Mouse (Mus musculus): Measurements from ENCODE around the gene Ptgr1. TPM values are rescaled to one million over a fixed set of nuclear protein-coding genes. Genes with fewer than 3 reads are reported as not detected.

The Ptgr1 gene
- polyA plus RNA-seq (2016; fragmentation: Nextera tagmentation; extraction: Ambion mirVana) = 12.0 and 15.7 TPM in 2 replicates

GRCm38 (mm10) chr4:58986540-58987190 is at the start of gene Ptgr1:
TSS of gene Ptgr1 (minus strand) at chr4:58987119.
- 3% methylated on average over 28 of the region's 28 CpGs for WGBS
- peak; percentile 88 for DNase-seq (ENCODE audit: low spot score)
- H3K27ac ChIP-seq = peak within 1 kb of the TSS; percentile 86

DNA sequence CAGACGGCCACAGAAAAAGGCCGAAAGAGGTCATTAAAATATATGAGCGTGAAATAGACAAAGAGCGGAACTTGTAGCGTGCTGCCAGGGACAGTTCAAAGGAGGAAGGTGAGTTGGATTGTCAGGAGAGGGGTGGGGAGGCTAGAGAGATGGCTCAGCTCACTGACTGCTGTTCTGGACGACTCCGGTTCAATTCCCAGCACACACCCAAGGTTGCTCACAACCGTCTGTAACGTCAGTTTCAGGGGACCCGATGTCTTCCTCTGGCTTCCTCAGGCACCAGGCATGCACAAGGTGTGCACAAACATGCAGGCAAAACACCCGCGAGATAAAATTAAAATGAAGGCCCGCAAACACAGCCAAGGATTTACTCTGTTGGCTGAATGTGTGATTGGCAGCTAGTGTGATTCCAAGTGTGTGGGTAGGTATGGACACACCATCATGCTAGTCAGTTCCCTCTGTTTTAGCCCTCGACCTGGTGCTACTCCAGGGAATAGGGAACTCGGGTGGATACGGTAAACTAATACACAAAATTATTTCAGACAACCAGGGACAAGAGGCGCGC is 48.9 kb upstream of the Ptgr1 start:
- peak; percentile 42 for DNase-seq (ENCODE audit: low spot score)
- WGBS = 63% methylated on average over 18 of the region's 18 CpGs
- H3K9me3 ChIP-seq (replicated peaks) = peaks cover 4% of the 10 kb centered on the region; the same call in 1 of the 2 replicates
- H3K4me3 ChIP-seq = peak overlapping the region; percentile 90
- peak overlapping the region; percentile 93 for H3K27ac ChIP-seq
- H3K36me3 ChIP-seq = peaks cover 23% of the 10 kb centered on the region
- H3K27me3 ChIP-seq (ENCODE audit: low read depth, poor library complexity, severe bottlenecking) = no peaks in the 10 kb centered on the region
- H3K4me1 ChIP-seq = peaks cover 10% of the 10 kb centered on the region

More at GRCm38 (mm10) chr4:58986540-58987190, at the start of gene Ptgr1:
- H3K27me3 ChIP-seq (ENCODE audit: low read depth, poor library complexity, severe bottlenecking) = no peaks in the 10 kb centered on the region
- H3K4me1 ChIP-seq = peaks cover 19% of the 10 kb centered on the region
- peak within 1 kb of the TSS; percentile 76 for H3K4me3 ChIP-seq
- no peaks in the 10 kb centered on the region for H3K36me3 ChIP-seq
- no peaks in the 10 kb centered on the region for H3K9me3 ChIP-seq (replicated peaks)

DNA sequence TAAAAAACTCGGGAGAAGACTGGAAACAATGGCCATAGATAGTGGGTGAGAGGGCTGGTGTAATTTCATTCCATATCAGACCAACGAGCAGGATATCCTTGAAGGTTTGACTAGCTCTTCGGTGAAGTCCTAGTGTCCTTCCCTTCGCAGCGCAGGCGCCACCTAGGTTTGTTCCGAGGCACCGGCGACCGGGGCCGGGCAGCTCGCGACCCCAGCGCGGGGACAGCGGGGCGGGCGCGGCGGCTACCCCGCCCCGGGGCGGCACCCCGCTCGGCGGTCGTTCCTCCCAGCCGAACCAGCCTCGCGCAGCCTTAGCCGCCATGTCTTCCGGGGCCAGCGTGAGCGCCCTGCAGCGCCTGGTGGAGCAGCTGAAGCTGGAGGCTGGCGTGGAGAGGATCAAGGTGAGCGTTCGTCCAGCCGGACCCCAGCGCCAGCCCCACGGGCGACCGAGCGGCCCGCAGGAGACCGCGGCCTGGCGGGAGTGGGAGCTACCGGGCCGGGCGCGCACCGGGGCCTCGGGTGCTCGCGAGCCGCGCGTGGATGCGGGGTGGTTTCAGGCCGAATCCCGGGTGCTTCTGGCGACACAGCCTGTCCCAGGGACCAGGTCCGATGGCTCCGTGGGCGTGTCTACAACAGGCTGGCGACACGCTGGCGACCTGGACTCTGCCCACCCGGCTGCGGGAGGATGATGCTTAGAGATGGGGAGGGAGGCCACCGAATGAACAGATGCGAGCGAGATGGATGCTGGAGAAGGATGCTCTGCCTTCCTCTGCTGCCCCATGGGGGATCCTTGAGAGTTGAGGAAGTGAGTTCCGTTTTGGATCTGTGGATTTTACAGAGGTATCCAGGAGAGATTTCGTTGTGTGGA is 48.2 kb upstream of the Ptgr1 start, which contains the start of gene Gng10:
TSS of gene Gng10 (plus strand) at position 171 of the 868 bp plus-strand sequence.
- peak within 1 kb of the TSS; percentile 90 for H3K4me3 ChIP-seq
- 17% methylated on average over 76 of the region's 76 CpGs for WGBS
- H3K27ac ChIP-seq = peak within 1 kb of the TSS; percentile 93
- H3K36me3 ChIP-seq = peaks cover 16% of the 10 kb centered on the region
- peak; percentile 74 for DNase-seq (ENCODE audit: low spot score)
- H3K9me3 ChIP-seq (replicated peaks) = peaks cover 4% of the 10 kb centered on the region; the same call in 1 of the 2 replicates
- H3K4me1 ChIP-seq = peaks cover 10% of the 10 kb centered on the region
- H3K27me3 ChIP-seq (ENCODE audit: low read depth, poor library complexity, severe bottlenecking) = no peaks in the 10 kb centered on the region

DNA sequence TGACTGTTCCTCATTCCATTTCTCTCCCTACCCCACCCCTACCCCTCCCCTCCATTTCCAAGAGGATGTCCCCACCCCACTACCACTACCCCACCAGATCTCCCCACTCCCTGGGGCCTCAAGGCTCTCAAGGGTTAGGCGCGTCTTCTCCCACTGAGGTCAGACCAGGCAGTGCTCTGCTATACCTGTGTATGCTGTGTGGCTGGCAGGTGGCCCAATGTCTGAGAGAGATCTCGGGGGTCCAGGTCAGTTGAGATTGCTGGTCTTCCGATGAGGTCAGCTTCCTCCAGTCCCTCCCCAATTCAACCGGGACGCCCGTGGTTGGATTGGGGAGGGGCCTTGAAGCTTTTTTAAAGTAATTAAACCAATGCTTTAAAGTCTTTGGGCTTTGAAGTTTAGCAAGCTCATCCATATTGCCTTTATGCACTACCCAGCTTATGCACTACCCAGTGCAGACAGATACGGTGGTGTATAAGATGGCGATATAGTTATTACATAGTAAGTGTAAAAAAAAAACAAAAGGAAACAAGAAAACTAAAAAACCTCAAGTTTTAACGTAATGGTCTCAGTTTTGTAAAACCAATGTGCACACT is 47.5 kb upstream of the Ptgr1 start:
- peak overlapping the region; percentile 90 for H3K4me3 ChIP-seq
- H3K27me3 ChIP-seq (ENCODE audit: low read depth, poor library complexity, severe bottlenecking) = no peaks in the 10 kb centered on the region
- H3K27ac ChIP-seq = peak overlapping the region; percentile 93; the same call in 1 of the 2 replicates
- WGBS = 82% methylated on average over 10 of the region's 10 CpGs
- H3K36me3 ChIP-seq = peaks cover 9% of the 10 kb centered on the region
- peaks cover 4% of the 10 kb centered on the region; the same call in 1 of the 2 replicates for H3K9me3 ChIP-seq (replicated peaks)
- H3K4me1 ChIP-seq = peaks cover 10% of the 10 kb centered on the region
- no peak for DNase-seq (ENCODE audit: low spot score)

DNA sequence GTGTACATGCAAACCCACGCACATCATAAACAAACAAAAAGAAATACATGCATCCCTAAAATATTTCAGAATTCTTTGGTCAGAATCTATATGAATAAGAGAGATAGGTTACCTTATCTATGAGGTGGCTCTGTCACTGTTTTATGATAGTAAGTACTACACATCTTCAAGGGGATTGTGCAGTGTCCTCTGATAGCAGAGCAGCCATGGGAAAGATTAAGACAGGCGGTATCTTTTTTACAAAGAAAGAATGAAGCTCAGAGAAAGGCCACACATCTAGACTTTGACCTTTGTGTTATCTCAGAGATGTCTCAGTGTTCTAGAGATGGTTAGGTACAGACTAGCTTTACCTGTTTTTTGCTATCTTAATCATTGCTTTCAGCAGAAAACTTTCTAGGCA is 30.0 kb upstream of the Ptgr1 start:
- no peak for DNase-seq (ENCODE audit: low spot score)
- Histone ChIP-seq H3K9me3 (replicated peaks) (no peaks in the 10 kb centered on the region), H3K4me1 (no peaks in the 10 kb centered on the region), H3K27me3 (ENCODE audit: low read depth, poor library complexity, severe bottlenecking) (no peaks in the 10 kb centered on the region), H3K27ac (no peak overlapping the region), H3K36me3 (peaks cover 56% of the 10 kb centered on the region), H3K4me3 (no peak overlapping the region)
- WGBS = 93% methylated on average over 2 of the region's 2 CpGs

- Histone ChIP-seq H3K4me3 (no peak overlapping the region), H3K27ac (no peak overlapping the region), H3K36me3 (peaks cover 40% of the 10 kb centered on the region), H3K4me1 (no peaks in the 10 kb centered on the region; the same call in 1 of the 2 replicates), H3K9me3 (replicated peaks) (no peaks in the 10 kb centered on the region), H3K27me3 (ENCODE audit: low read depth, poor library complexity, severe bottlenecking) (no peaks in the 10 kb centered on the region)
- 93% methylated on average over 3 of the region's 3 CpGs for WGBS
- DNase-seq (ENCODE audit: low spot score) = no peak
These were observed 28.3 kb upstream of the Ptgr1 start for GRCm38 (mm10) chr4:59015181-59015580.

- 90% methylated on average over 3 of the region's 3 CpGs for WGBS
- no peak overlapping the region for H3K4me3 ChIP-seq
- no peaks in the 10 kb centered on the region for H3K9me3 ChIP-seq (replicated peaks)
These were observed 24.5 kb upstream of the Ptgr1 start for GRCm38 (mm10) chr4:59011446-59011845.

GRCm38 (mm10) chr4:59009696-59010095 is 22.8 kb upstream of the Ptgr1 start:
- no peak for DNase-seq (ENCODE audit: low spot score)
- WGBS = 85% methylated on average over 4 of the region's 4 CpGs
- Histone ChIP-seq H3K4me3 (no peak overlapping the region), H3K36me3 (0 out of 2 replicates have a peak, but pooled peaks cover 8% of the 10 kb centered on the region), H3K9me3 (replicated peaks) (no peaks in the 10 kb centered on the region), H3K4me1 (peaks cover 17% of the 10 kb centered on the region), H3K27me3 (ENCODE audit: low read depth, poor library complexity, severe bottlenecking) (no peaks in the 10 kb centered on the region), H3K27ac (no peak overlapping the region)

More at GRCm38 (mm10) chr4:59011446-59011845, 24.5 kb upstream of the Ptgr1 start:
- no peak for DNase-seq (ENCODE audit: low spot score)
- no peaks in the 10 kb centered on the region; the same call in 1 of the 2 replicates for H3K4me1 ChIP-seq
- H3K27ac ChIP-seq = no peak overlapping the region
- no peaks in the 10 kb centered on the region for H3K27me3 ChIP-seq (ENCODE audit: low read depth, poor library complexity, severe bottlenecking)
- H3K36me3 ChIP-seq = 0 out of 2 replicates have a peak, but pooled peaks cover 9% of the 10 kb centered on the region

- Histone ChIP-seq H3K4me1 (peaks cover 22% of the 10 kb centered on the region), H3K36me3 (0 out of 2 replicates have a peak, but pooled peaks cover 8% of the 10 kb centered on the region), H3K9me3 (replicated peaks) (no peaks in the 10 kb centered on the region), H3K4me3 (no peak overlapping the region), H3K27me3 (ENCODE audit: low read depth, poor library complexity, severe bottlenecking) (no peaks in the 10 kb centered on the region), H3K27ac (no peak overlapping the region)
- 91% methylated on average over 7 of the region's 7 CpGs for WGBS
- DNase-seq (ENCODE audit: low spot score) = no peak
These were observed 22.3 kb upstream of the Ptgr1 start for GRCm38 (mm10) chr4:59009186-59009585.

DNA sequence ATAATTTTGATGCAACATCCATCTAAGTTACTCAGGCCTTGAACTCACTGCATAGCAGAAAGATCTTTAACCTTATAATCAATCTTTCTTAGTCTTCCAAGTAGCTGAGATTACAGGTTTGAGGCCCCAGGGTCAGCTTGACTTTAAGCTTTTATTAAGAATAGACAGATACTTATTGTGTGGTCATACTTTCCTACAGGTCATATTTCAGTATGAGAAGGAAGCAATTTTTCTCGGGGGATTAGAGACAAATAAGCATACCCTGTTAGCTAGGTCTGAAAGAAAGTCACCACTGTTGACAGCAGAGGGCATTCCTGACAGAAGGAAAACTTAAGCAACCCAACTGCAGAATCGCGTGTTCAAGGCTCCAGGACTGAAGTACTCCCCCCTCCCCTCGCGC is 21.1 kb upstream of the Ptgr1 start:
- DNase-seq (ENCODE audit: low spot score) = no peak
- WGBS = 84% methylated on average over 5 of the region's 5 CpGs
- Histone ChIP-seq H3K36me3 (no peaks in the 10 kb centered on the region), H3K4me3 (no peak overlapping the region), H3K27me3 (ENCODE audit: low read depth, poor library complexity, severe bottlenecking) (no peaks in the 10 kb centered on the region), H3K4me1 (peaks cover 30% of the 10 kb centered on the region), H3K9me3 (replicated peaks) (no peaks in the 10 kb centered on the region), H3K27ac (no peak overlapping the region)

GRCm38 (mm10) chr4:59007016-59007415 is 20.1 kb upstream of the Ptgr1 start:
- no peak overlapping the region for H3K27ac ChIP-seq
- DNase-seq (ENCODE audit: low spot score) = no peak
- H3K4me3 ChIP-seq = no peak overlapping the region
- no peaks in the 10 kb centered on the region for H3K9me3 ChIP-seq (replicated peaks)
- H3K36me3 ChIP-seq = no peaks in the 10 kb centered on the region
- no peaks in the 10 kb centered on the region for H3K27me3 ChIP-seq (ENCODE audit: low read depth, poor library complexity, severe bottlenecking)
- peaks cover 36% of the 10 kb centered on the region for H3K4me1 ChIP-seq
- WGBS = 88% methylated on average over 6 of the region's 6 CpGs

- no peak for DNase-seq (ENCODE audit: low spot score)
- 62% methylated on average over 8 of the region's 8 CpGs for WGBS
- Histone ChIP-seq H3K27me3 (ENCODE audit: low read depth, poor library complexity, severe bottlenecking) (no peaks in the 10 kb centered on the region), H3K9me3 (replicated peaks) (no peaks in the 10 kb centered on the region), H3K36me3 (no peaks in the 10 kb centered on the region), H3K27ac (no peak overlapping the region), H3K4me1 (peaks cover 36% of the 10 kb centered on the region), H3K4me3 (no peak overlapping the region)
These were observed 19.3 kb upstream of the Ptgr1 start for GRCm38 (mm10) chr4:59006211-59006610.
